Mouse (Mus musculus): ENCODE data around the gene Map1b.
A peak's percentile ranks its signal among the peaks of the same experiment; 100 is the strongest.

The Map1b gene

GRCm38 (mm10) chr13:99527936-99528335 lies 11.6 kb upstream of the Map1b start:
- no peak for DNase-seq (ENCODE audit: extremely low spot score)

GRCm38 (mm10) chr13:99525491-99525890 lies 9.2 kb upstream of the Map1b start:
- DNase-seq (ENCODE audit: extremely low spot score), result no peak

DNA sequence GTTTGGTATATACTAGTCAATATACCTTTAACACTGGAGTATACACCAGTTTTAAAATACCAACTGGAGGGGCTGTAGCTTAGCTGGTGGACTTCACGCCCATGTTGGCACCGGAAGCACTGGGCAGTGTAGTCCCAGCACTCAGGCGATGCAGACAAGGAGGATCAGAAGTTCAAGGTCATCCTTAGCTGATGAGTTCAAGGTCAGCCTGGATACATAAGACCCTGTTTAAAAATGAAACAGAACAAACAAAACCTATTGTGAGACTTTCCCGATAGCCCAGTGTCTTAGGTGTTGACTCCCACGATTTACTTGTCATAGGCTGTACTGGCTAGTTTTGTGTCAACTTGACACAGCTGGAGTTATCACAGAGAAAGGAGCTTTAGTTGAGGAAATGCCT lies 1.5 kb upstream of the Map1b start:
- DNase-seq (ENCODE audit: extremely low spot score), result no peak

DNA sequence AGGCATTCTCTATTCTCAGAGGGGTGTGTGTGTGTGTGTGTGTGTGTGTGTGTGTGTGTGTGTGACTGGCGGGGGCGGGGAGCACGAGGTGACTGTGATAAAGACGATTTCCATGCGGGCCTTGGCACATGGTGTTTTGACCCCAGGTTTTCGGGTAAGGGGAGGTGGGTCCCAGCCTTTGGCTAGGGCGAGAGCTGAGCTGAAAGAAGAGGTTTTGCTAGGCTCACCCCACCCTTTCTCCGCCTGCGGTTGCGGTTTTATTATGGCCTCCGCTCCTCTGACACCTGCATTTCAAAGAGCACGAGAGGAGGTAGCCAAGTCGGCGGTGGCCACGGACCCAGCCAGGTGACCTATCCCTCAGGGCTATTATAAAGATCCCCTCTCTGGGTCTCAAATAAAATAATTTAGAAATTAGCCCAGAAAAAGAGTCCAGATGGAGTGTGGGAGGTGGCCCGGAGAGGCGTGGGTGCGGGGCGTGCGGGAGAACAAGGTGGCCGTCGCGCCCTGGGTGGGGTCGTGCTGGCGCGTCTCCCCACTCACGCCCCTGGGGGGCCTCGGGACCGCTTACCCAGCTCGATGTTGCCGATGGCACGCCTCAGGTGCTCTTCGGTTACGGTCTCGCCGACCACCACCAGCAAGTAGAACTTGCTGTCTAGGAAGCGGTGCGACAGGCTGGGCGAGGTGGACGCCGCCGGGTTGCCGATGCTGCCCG lies 448 bp downstream of the Map1b start:
- no peak for DNase-seq (ENCODE audit: extremely low spot score)

DNA sequence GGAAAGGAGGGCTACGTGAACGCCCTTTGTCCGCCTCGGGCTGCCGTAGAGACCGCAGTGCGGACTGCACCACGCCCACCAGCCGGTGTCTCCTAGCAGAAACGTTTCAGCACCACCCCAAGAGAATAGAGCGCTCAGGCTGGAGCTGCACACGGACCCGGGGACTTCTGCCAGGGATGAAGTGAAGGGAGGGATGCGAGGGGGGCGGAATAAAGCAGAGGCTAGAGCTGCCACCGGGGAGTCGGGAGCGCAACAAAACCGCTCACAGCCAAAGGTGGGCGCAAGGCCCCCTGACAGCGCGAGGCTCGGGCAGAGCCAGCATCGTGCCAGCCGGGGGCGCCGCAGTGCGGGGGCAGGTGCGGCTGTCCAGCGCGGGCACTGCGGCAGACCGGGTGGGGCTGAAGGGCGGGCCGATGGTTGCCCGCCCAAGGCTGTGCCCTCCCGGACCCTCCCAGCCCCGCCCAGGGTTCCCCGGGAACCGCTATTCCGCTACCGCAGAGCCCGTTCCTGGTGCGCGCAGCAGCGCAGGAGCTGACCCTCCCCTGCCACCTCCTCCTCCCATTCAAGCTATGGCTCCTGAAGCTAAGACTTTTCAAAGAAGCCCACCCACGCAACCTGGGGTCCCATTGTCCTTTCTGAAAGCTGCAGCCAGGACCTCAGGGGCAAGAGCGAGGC lies 1.3 kb downstream of the Map1b start:
- peak; percentile 82 for DNase-seq (ENCODE audit: extremely low spot score)

GRCm38 (mm10) chr13:99513990-99514389 lies 2.4 kb downstream of the Map1b start:
- DNase-seq (ENCODE audit: extremely low spot score), result peak; percentile 45

GRCm38 (mm10) chr13:99513138-99513537 lies 3.2 kb downstream of the Map1b start:
- DNase-seq (ENCODE audit: extremely low spot score), result peak; percentile 68

- DNase-seq (ENCODE audit: extremely low spot score), result no peak
Measured at GRCm38 (mm10) chr13:99509896-99510295, 6.4 kb downstream of the Map1b start.

DNA sequence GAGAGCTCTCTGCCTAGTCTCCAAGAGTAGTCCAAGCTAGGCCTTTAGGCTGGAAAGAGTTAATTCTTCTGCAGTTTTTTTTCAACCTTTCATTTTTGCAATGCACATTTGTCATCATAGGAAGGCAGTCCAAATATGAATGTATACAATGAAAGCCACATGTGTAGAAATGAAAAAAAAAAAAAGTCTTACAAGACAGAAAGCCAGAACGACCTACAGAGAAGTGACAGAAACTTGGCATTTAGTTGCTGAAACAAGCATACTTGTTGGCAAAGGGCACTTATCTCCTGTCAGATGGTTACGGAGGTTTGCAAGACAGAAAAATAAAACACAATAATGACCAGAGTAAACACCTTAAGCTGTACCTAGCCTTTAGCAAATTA lies 9.8 kb downstream of the Map1b start:
- DNase-seq (ENCODE audit: extremely low spot score), result no peak

GRCm38 (mm10) chr13:99505826-99506579 lies 10.3 kb downstream of the Map1b start:
- DNase-seq (ENCODE audit: extremely low spot score), result no peak

DNA sequence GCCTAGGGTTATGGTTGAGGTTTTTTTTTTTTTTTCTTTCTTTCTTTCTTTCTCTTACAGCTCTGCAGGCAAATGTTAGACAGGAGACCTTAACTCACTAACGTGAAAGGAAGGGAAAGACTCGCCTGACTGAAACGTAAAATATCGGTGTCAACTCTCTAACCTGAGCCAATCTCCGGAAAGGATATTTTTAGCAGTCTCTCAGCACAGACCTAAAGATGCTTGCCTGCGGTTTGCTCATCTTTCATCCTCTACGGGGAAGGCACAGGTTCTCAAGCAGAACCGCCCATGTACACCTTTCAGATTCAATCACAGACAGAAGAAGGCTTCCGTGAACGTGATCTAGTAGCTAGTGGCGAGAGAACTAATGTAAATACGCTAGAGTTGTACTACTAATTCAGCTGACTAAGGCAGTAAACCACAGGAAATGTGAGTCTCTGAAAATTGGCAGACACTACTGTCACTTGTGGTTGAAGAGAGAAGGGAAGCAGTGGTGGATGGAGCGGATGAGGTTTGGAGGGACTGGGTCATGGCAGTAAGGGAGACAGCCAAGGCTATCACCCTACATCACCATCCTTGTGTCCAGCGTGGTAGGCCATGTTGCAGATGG lies 12.9 kb downstream of the Map1b start:
- DNase-seq (ENCODE audit: extremely low spot score), result no peak

GRCm38 (mm10) chr13:99502911-99503310 lies 13.4 kb downstream of the Map1b start:
- DNase-seq (ENCODE audit: extremely low spot score), result no peak

DNA sequence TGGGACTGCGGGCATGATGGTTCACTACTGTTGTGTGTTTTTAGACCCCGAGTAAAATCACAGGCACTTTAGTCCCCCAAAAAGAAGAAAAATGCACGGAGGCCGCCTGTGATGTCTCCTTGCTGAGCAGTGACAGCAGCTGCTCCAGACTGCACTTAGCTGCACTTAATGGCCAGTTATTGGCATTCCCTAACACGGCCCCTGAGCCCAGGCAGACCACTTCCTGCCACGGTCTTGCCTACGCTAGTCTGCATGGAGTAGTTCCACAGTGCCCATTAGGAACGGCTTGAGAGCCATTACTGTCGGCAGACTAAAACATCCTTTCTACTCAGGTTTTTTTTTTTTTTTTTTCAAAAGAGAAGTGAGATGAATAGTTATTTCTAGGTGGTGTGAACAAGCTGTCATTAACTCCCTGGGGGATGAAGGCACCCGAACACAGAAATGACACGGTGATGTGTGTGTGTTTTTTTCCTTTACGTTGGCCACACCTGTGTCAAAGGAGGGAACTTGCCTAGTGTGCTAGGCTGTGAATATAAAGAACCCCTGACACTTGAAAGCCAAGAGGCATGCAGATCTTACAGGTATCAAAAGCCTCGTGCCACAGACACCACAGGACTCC lies 14.1 kb downstream of the Map1b start:
- no peak for DNase-seq (ENCODE audit: extremely low spot score)

DNA sequence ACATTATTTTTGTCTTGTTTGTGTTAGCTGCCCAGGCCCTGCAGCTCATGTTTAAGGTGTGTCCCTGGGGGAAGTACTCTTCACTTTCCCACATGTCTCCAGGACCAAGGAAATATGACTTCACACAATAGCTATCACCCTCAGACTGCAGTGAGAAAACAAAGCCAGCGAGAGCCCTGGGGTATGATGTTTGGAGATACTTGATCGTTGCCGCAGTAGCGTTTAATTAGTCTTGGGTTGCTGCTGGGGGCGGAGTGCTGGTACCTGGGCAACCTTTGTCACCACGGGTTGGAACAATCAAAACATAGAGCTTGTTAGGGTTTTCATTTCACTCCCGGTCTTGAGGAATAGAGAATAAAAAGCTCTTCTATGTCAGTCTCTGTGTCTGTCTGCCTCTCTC lies 14.9 kb downstream of the Map1b start:
- DNase-seq (ENCODE audit: extremely low spot score), result no peak

DNA sequence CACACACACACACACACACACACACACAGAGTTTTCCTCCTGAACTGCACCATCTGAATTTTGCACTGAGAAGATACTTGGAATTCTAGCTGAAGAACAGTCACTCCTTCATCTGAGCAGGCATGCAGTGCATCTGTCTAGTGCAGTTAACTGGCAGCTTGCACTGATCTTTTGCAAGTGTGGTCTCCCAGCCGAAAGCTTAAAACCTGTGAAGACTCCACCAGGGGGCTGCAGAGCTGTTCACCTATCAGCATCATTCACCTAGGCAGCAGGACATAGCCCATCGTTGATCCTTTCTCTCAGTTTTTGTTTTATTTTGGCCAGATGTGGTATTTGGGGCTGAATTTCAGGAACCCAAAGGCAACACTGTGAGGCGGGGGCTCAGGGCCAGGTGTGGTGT lies 15.7 kb downstream of the Map1b start:
- no peak for DNase-seq (ENCODE audit: extremely low spot score)

GRCm38 (mm10) chr13:99499764-99500163 lies 16.6 kb downstream of the Map1b start:
- DNase-seq (ENCODE audit: extremely low spot score), result no peak

DNA sequence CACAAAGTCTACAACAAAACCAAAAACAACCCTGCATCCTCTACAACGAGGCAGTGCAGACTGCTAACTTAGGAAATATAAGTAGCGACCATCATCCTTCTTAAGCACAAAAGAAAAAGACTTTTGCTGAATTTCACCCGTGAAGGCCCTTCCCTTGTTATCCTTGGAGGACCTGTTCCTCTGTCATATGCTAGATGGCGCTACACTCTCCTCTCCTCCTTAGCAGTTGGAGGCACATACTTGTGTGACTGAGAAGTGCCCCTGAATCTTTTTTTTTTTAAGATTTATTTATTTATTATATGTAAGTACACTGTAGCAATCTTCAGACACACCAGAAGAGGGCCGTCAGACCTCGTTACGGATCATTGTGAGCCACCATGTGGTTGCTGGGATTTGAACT lies 20.2 kb downstream of the Map1b start:
- DNase-seq (ENCODE audit: extremely low spot score), result no peak

GRCm38 (mm10) chr13:99494416-99494815 lies 21.9 kb downstream of the Map1b start:
- no peak for DNase-seq (ENCODE audit: extremely low spot score)

DNA sequence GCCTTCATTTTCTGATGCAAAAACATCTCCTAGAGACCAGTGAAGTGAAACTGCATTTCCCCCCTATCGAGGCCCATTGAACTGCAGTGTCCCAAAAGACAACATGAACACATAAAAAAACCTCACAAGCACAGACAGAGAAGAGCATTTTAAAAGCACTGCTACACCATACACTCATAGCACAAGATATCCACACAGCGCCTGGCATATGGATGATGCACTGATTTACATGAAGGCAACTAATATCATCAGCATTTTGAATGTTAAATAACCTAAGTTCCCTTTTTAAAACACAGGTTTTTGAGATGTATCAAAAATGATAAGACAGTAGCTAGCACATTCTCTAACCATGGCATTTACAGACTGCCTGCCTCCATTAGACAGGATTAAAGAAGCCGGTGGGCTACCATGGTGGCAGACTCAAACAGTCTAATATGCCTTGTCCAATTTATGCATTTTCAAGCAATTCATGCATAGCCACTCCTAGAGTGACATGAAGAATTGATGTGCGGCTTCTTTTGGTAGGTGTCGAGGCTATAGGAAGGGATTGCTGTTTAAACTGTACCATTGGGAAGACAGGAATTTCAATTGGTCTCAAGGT lies 22.9 kb downstream of the Map1b start:
- DNase-seq (ENCODE audit: extremely low spot score), result no peak

- DNase-seq (ENCODE audit: extremely low spot score), result no peak
Measured at GRCm38 (mm10) chr13:99492619-99493303, 23.6 kb downstream of the Map1b start.

GRCm38 (mm10) chr13:99489998-99490397 lies 26.3 kb downstream of the Map1b start:
- DNase-seq (ENCODE audit: extremely low spot score), result no peak
